Mouse (Mus musculus): ENCODE measurements at regions not wholly inside any gene's neighbourhood (a gene's known extent, or its start where the extent isn't known, plus 50 kb on each side); places are given as distances from the start of the nearest gene placed in this dataset.

GRCm38 (mm10) chr12:106376783-106377182 is 366.8 kb downstream of the Vrk1 start:
- no peaks in the 10 kb centered on the region for H3K36me3 ChIP-seq (ENCODE audit: control insufficient read depth in 1 of 2, insufficient read depth in 2 of 2, low read length in 2 of 2)
- H3K9ac ChIP-seq (ENCODE audit: control insufficient read depth, low read depth, low read length, poor library complexity, severe bottlenecking) = no peak overlapping the region
- H3K9me3 ChIP-seq (replicated peaks; ENCODE audit: insufficient read depth, low read length) = no peaks in the 10 kb centered on the region

GRCm38 (mm10) chr12:106377281-106377680 is 367.3 kb downstream of the Vrk1 start:
- Histone ChIP-seq H3K9ac (ENCODE audit: control insufficient read depth, low read depth, low read length, poor library complexity, severe bottlenecking) (no peak overlapping the region), H3K27me3 (ENCODE audit: control insufficient read depth in 1 of 2, insufficient read depth in 2 of 2, low read length in 2 of 2) (no peaks in the 10 kb centered on the region), H3K9me3 (replicated peaks; ENCODE audit: insufficient read depth, low read length) (no peaks in the 10 kb centered on the region), H3K36me3 (ENCODE audit: control insufficient read depth in 1 of 2, insufficient read depth in 2 of 2, low read length in 2 of 2) (no peaks in the 10 kb centered on the region), H3K4me1 (ENCODE audit: control insufficient read depth in 1 of 2, insufficient read depth in 2 of 2, low read length in 2 of 2) (no peaks in the 10 kb centered on the region), H3K79me2 (ENCODE audit: control insufficient read depth, insufficient read depth, low read length, poor library complexity) (no peaks in the 10 kb centered on the region), H3K4me3 (ENCODE audit: control insufficient read depth in 1 of 2, insufficient read depth in 1 of 2, low read depth in 2 of 2, low read length in 2 of 2) (no peak overlapping the region), H3K27ac (ENCODE audit: control insufficient read depth, low read depth, low read length) (no peak overlapping the region)
- no peak for DNase-seq (ENCODE audit: low read depth, low spot score)
- TF ChIP-seq MYB (IDR thresholded peaks at IDR 0.05; ENCODE audit: low read depth, low read length) = no peak
- TF ChIP-seq MYC (IDR thresholded peaks at IDR 0.05; ENCODE audit: low read depth, low read length) = no peak
- TF ChIP-seq ZMIZ1 (IDR thresholded peaks at IDR 0.05; ENCODE audit: low read depth, low read length) = no peak
- no peak for TF ChIP-seq MAX (IDR thresholded peaks at IDR 0.05; ENCODE audit: low read length)
- no peak for TF ChIP-seq KAT2A (conservative IDR thresholded peaks at IDR 0.05; ENCODE audit: low read depth, low read length)
- no peak for TF ChIP-seq E2F4 (IDR thresholded peaks at IDR 0.05; ENCODE audit: borderline replicate concordance, low read depth, low read length)
- no peak for TF ChIP-seq ZKSCAN1 (IDR thresholded peaks at IDR 0.05; ENCODE audit: low read depth, low read length)
- TF ChIP-seq CHD2 (IDR thresholded peaks at IDR 0.05; ENCODE audit: low read length) = no peak
- no peak for TF ChIP-seq POLR2A (IDR thresholded peaks at IDR 0.05; ENCODE audit: control insufficient read depth in 1 of 2, insufficient read depth in 1 of 2, low read depth in 1 of 2, low read length in 2 of 2, poor library complexity in 1 of 2)

More at GRCm38 (mm10) chr12:106376783-106377182, 366.8 kb downstream of the Vrk1 start:
- no peak overlapping the region for H3K4me3 ChIP-seq (ENCODE audit: control insufficient read depth in 1 of 2, insufficient read depth in 1 of 2, low read depth in 2 of 2, low read length in 2 of 2)
- TF ChIP-seq NRF1 (IDR thresholded peaks at IDR 0.05; ENCODE audit: insufficient read depth, low read depth, low read length, poor library complexity, severe bottlenecking) (no peak), ELF1 (IDR thresholded peaks at IDR 0.05; ENCODE audit: low read depth, low read length) (no peak), CTCF (IDR thresholded peaks at IDR 0.05 in 2 of 3, conservative IDR thresholded peaks at IDR 0.05 in 1 of 3; ENCODE audit: control insufficient read depth in 1 of 3, insufficient read depth in 1 of 3, low read depth in 2 of 3, low read length in 3 of 3, poor library complexity in 1 of 3, severe bottlenecking in 1 of 3) (no peak), TAL1 (IDR thresholded peaks at IDR 0.05; ENCODE audit: low read length) (no peak), CHD1 (IDR thresholded peaks at IDR 0.05; ENCODE audit: low read depth, low read length) (no peak), POLR2AphosphoS2 (IDR thresholded peaks at IDR 0.05; ENCODE audit: low read length) (no peak), ZKSCAN1 (IDR thresholded peaks at IDR 0.05; ENCODE audit: low read depth, low read length) (no peak), MYB (IDR thresholded peaks at IDR 0.05; ENCODE audit: low read depth, low read length) (no peak), GATA1 (IDR thresholded peaks at IDR 0.05; ENCODE audit: low read depth, low read length) (no peak), MAX (IDR thresholded peaks at IDR 0.05; ENCODE audit: low read length) (no peak), ZNF384 (IDR thresholded peaks at IDR 0.05; ENCODE audit: low read depth, low read length) (no peak), UBTF (IDR thresholded peaks at IDR 0.05; ENCODE audit: borderline replicate concordance, insufficient read depth, low read depth, low read length) (no peak), SIN3A (IDR thresholded peaks at IDR 0.05; ENCODE audit: low read length) (no peak), RAD21 (IDR thresholded peaks at IDR 0.05; ENCODE audit: low read depth, low read length) (no peak), RCOR1 (IDR thresholded peaks at IDR 0.05; ENCODE audit: low read depth, low read length) (no peak), ETS1 (IDR thresholded peaks at IDR 0.05; ENCODE audit: low read depth, low read length) (no peak), POLR2A (IDR thresholded peaks at IDR 0.05; ENCODE audit: control insufficient read depth in 1 of 2, insufficient read depth in 1 of 2, low read depth in 1 of 2, low read length in 2 of 2, poor library complexity in 1 of 2) (no peak), EP300 (IDR thresholded peaks at IDR 0.05; ENCODE audit: low read depth in 1 of 2, low read length in 2 of 2) (no peak), MEF2A (IDR thresholded peaks at IDR 0.05; ENCODE audit: extremely low read depth, insufficient replicate concordance, low read depth, low read length, poor library complexity, severe bottlenecking) (no peak), TBP (IDR thresholded peaks at IDR 0.05; ENCODE audit: low read depth, low read length) (no peak)
- H3K4me1 ChIP-seq (ENCODE audit: control insufficient read depth in 1 of 2, insufficient read depth in 2 of 2, low read length in 2 of 2) = no peaks in the 10 kb centered on the region
- no peaks in the 10 kb centered on the region for H3K79me2 ChIP-seq (ENCODE audit: control insufficient read depth, insufficient read depth, low read length, poor library complexity)
- H3K27ac ChIP-seq (ENCODE audit: control insufficient read depth, low read depth, low read length) = no peak overlapping the region
- H3K27me3 ChIP-seq (ENCODE audit: control insufficient read depth in 1 of 2, insufficient read depth in 2 of 2, low read length in 2 of 2) = no peaks in the 10 kb centered on the region
- DNase-seq (ENCODE audit: low read depth, low spot score) = no peak
